Comparison of ENCODE assay signal across 15 mouse cellular contexts in the genomic region with DNA sequence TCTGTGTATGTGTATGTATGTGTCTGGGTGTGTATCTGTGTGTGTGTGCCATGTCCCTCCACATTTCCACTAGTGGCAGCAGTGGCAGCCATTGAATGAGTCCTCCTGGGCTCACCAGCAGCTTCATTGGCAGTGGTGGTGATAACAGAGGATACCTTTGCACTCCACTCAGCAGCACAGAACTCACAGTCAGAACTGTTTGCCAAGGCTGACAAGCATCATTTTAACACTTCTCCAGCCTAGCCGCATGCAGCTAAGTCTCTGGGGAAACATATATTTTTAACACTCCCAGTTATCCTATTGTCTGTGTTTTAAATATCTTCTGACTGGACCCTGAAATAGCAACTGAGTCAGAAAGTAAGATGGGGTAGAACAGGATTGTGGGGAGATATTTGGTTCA. TPM values are rescaled to one million over a fixed set of nuclear protein-coding genes. Genes with fewer than 3 reads are reported as not detected.
A peak's percentile ranks its signal among the peaks of the same experiment; 100 is the strongest.
DNase-seq lines count a peak whose midpoint lies in the region; ATAC-seq lines count a peak whose summit lies in the region.
"Had no signal": no experiment of that assay in that cellular context is flagged by ENCODE, and none has a peak within 500 bp of the region (broad histone marks: within the 10 kb centered on the region; RNA-seq: fewer than 3 reads in every experiment).

No protein-coding gene starts in this region.

- H3K9me3 ChIP-seq in heart, embryonic 13.5 days = no peaks in the 10 kb centered on the region
- no peaks in the 10 kb centered on the region for H3K9me3 ChIP-seq in heart, embryonic 11.5 days (replicated peaks; ENCODE audit: control insufficient read depth, low read length)
- H3K9me3 ChIP-seq in hindbrain, embryonic 16.5 days (ENCODE audit: control insufficient read depth, low read length) = no peaks in the 10 kb centered on the region
- no peaks in the 10 kb centered on the region for H3K9me3 ChIP-seq in hindbrain, embryonic 12.5 days (replicated peaks)
- H3K9me3 ChIP-seq: embryonic facial prominence, embryonic 10.5 days; hindbrain, embryonic 15.5 days had no signal

- no peaks in the 10 kb centered on the region for H3K36me3 ChIP-seq in heart, embryonic 13.5 days
- H3K36me3 ChIP-seq in heart, embryonic 11.5 days (ENCODE audit: control insufficient read depth, insufficient read depth, low read length) = no peaks in the 10 kb centered on the region
- no peaks in the 10 kb centered on the region for H3K36me3 ChIP-seq in hindbrain, embryonic 16.5 days (ENCODE audit: control insufficient read depth, insufficient read depth, low read length)
- H3K36me3 ChIP-seq in hindbrain, embryonic 12.5 days = no peaks in the 10 kb centered on the region
- H3K36me3 ChIP-seq: embryonic facial prominence, embryonic 10.5 days; hindbrain, embryonic 15.5 days had no signal

- peak; percentile 5 for DNase-seq in MN1 (ENCODE audit: low spot score)
- DNase-seq in brain, adult 2 months (ENCODE audit: low read depth, low spot score) = peak; percentile 40
- DNase-seq in cerebellum, postnatal 10 days = no peak
- DNase-seq: adrenal gland, adult 8-10 months; cerebellum, adult 11-12 months; cerebellum, adult 9-10 months; cerebellum, postnatal 36 days; gastrocnemius, postnatal 14 days had no signal

- 0 out of 2 replicates have a peak overlapping the region, but pooled peaks have one; percentile 6 for H3K27ac ChIP-seq in heart, embryonic 13.5 days (replicated peaks)
- H3K27ac ChIP-seq in heart, embryonic 11.5 days (ENCODE audit: low read depth, low read length) = no peak overlapping the region
- H3K27ac ChIP-seq in hindbrain, embryonic 16.5 days (ENCODE audit: low read depth, low read length) = no peak overlapping the region
- no peak overlapping the region for H3K27ac ChIP-seq in hindbrain, embryonic 12.5 days
- H3K27ac ChIP-seq: embryonic facial prominence, embryonic 10.5 days; hindbrain, embryonic 15.5 days had no signal

- ATAC-seq in heart, embryonic 13.5 days (ENCODE audit: extremely low read depth, insufficient number of reproducible peaks, low FRiP score, low TSS enrichment) = no peak
- no peak for ATAC-seq in heart, embryonic 11.5 days (replicated peaks; ENCODE audit: insufficient number of reproducible peaks, low FRiP score, low TSS enrichment)
- 0 out of 2 replicates have a peak, but pooled peaks have one; percentile 20 for ATAC-seq in hindbrain, embryonic 16.5 days
- ATAC-seq in hindbrain, embryonic 12.5 days (ENCODE audit: low FRiP score) = no peak

- no peaks in the 10 kb centered on the region for H3K27me3 ChIP-seq in heart, embryonic 13.5 days (replicated peaks)
- H3K27me3 ChIP-seq in heart, embryonic 11.5 days (ENCODE audit: control insufficient read depth, insufficient read depth, low read length) = no peaks in the 10 kb centered on the region
- H3K27me3 ChIP-seq in hindbrain, embryonic 16.5 days (replicated peaks; ENCODE audit: control insufficient read depth, insufficient read depth, low read length) = no peaks in the 10 kb centered on the region
- H3K27me3 ChIP-seq in hindbrain, embryonic 12.5 days = no peaks in the 10 kb centered on the region
- H3K27me3 ChIP-seq: CH12.LX; hindbrain, embryonic 15.5 days had no signal

- WGBS in heart, embryonic 13.5 days = 52% methylated on average over 1 of the region's 1 CpGs
- WGBS in heart, embryonic 11.5 days (ENCODE audit: insufficient replicate concordance) = 57% methylated on average over 1 of the region's 1 CpGs
- WGBS in hindbrain, embryonic 16.5 days = 80% methylated on average over 1 of the region's 1 CpGs
- 86% methylated on average over 1 of the region's 1 CpGs for WGBS in hindbrain, embryonic 12.5 days

- H3K4me2 ChIP-seq in heart, embryonic 13.5 days = no peak overlapping the region
- H3K4me2 ChIP-seq in heart, embryonic 11.5 days = no peak overlapping the region
- H3K4me2 ChIP-seq in hindbrain, embryonic 16.5 days (ENCODE audit: low read length) = no peak overlapping the region
- H3K4me2 ChIP-seq in hindbrain, embryonic 12.5 days (replicated peaks) = no peak overlapping the region

- H3K4me3 ChIP-seq in heart, embryonic 13.5 days = no peak overlapping the region
- H3K4me3 ChIP-seq in heart, embryonic 11.5 days (ENCODE audit: low read depth, low read length) = no peak overlapping the region
- no peak overlapping the region for H3K4me3 ChIP-seq in hindbrain, embryonic 16.5 days (ENCODE audit: low read length)
- no peak overlapping the region for H3K4me3 ChIP-seq in hindbrain, embryonic 12.5 days
- H3K4me3 ChIP-seq: embryonic facial prominence, embryonic 10.5 days; hindbrain, embryonic 15.5 days had no signal

- H3K4me1 ChIP-seq in heart, embryonic 13.5 days = peaks cover 15% of the 10 kb centered on the region
- H3K4me1 ChIP-seq in heart, embryonic 11.5 days (ENCODE audit: control insufficient read depth, insufficient read depth, low read length) = no peaks in the 10 kb centered on the region
- no peaks in the 10 kb centered on the region for H3K4me1 ChIP-seq in hindbrain, embryonic 16.5 days (ENCODE audit: control insufficient read depth, insufficient read depth, low read depth, low read length)
- no peaks in the 10 kb centered on the region for H3K4me1 ChIP-seq in hindbrain, embryonic 12.5 days
- H3K4me1 ChIP-seq: embryonic facial prominence, embryonic 10.5 days; hindbrain, embryonic 15.5 days had no signal

- no peak overlapping the region for H3K9ac ChIP-seq in heart, embryonic 13.5 days
- H3K9ac ChIP-seq in heart, embryonic 11.5 days (ENCODE audit: low read depth, low read length) = no peak overlapping the region
- H3K9ac ChIP-seq in hindbrain, embryonic 16.5 days (ENCODE audit: low read depth, low read length) = no peak overlapping the region
- no peak overlapping the region for H3K9ac ChIP-seq in hindbrain, embryonic 12.5 days
- H3K9ac ChIP-seq: hindbrain, embryonic 15.5 days had no signal

RNA-seq across cellular contexts. Expression of a gene that starts 13.9 kb away (rescaled TPM):
- polyA plus RNA-seq in heart, embryonic 13.5 days (2015; fragmentation: Nextera tagmentation; extraction: Ambion mirVana) = 324 and 326 TPM in 2 replicates
- polyA plus RNA-seq in heart, embryonic 11.5 days (2014; fragmentation: Nextera tagmentation; extraction: Ambion mirVana) = 370 and 406 TPM in 2 replicates
- 414 and 419 TPM in 2 replicates for polyA plus RNA-seq in hindbrain, embryonic 16.5 days (2015; fragmentation: Nextera tagmentation; extraction: Ambion mirVana)
- polyA plus RNA-seq in hindbrain, embryonic 12.5 days (2016; fragmentation: Nextera tagmentation; extraction: Ambion mirVana) = 426 and 443 TPM in 2 replicates

Comparison
In these comparisons a context has a peak if more than half of its experiments do, and no peak if none do; other contexts are left out.
1. DNase-seq: peak in MN1 (single experiment) and brain, adult 2 months (single experiment); none in cerebellum, postnatal 10 days (0 of 2).